Mouse (Mus musculus) bone marrow macrophage, adult 2 months (primary cell): Measurements from ENCODE around the gene Cdh15.

Source experiments
- CTCF ChIP-seq: IDR thresholded peaks from 2 replicates; pipeline ENCODE4 v1.5.1; 2012; ENCODE audit warnings: low read depth, mild to moderate bottlenecking, low read length, moderate library complexity
- POLR2A ChIP-seq: IDR thresholded peaks from 2 replicates; pipeline ENCODE4 v1.6.1; 2012; ENCODE audit warnings: mild to moderate bottlenecking, low read depth, low read length, borderline replicate concordance

- TF ChIP-seq CTCF = no peak
- no peak for TF ChIP-seq POLR2A
Measured at GRCm38 (mm10) chr8:122836199-122836598, 11.6 kb upstream of the Cdh15 start.
